Mouse (Mus musculus) kidney, postnatal 4 days (tissue): ENCODE measurements around the gene Scd2.
"Not testable (repeated sequence)": the region's sequence is repeated elsewhere in the genome, so short reads cannot be mapped to it uniquely, and the experiment has no call there.

Experiments used
- DNase-seq, 2 experiments: peaks; one replicate each; pipeline ENCODE4 v3.0.0; 2021; ENCODE audit warnings: mixed read lengths in 2 of 2

Scd2 gene

DNA sequence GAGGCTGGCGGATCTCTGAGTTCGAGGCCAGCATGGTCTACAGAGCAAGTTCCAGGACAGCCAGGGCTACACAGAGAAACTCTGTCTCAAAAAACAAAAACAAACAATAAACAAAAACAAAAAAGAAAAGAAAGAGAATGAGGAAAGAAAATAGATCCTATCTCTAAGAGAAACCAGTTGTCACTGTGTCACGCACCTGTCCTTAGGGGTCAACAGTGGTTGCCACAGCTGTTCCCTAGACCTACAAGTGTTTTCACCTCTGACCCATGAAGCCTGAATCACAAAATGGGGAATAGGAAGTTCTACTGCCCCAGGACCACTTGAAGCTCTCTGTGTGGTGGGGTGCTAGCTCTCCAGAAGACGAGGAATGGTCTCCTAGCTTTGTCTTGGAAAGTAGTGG lies 19.0 kb upstream of the Scd2 start:
- DNase-seq, result no peak

- no peak for DNase-seq
Observed at GRCm38 (mm10) chr19:44275418-44275817, 18.1 kb upstream of the Scd2 start.

DNA sequence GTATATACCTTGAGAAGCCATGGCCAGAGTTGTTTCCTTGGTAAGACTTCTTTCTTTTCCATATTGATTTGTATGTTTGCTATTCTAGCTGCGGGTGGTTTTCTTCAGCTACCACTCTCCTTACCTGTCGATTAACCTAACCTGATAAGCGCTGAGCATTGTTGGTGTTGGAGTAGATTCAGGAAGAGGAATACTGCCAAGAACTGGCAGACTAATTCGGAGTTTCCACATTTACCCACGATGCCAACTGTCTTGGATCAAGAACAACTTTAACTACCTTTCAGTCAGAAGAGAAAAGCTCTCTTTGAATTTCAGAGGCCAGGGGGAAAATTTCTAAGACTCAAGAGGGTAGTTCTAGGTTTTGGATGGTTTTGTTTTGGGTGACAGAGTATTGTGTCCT lies 16.6 kb upstream of the Scd2 start:
- DNase-seq, result no peak

DNA sequence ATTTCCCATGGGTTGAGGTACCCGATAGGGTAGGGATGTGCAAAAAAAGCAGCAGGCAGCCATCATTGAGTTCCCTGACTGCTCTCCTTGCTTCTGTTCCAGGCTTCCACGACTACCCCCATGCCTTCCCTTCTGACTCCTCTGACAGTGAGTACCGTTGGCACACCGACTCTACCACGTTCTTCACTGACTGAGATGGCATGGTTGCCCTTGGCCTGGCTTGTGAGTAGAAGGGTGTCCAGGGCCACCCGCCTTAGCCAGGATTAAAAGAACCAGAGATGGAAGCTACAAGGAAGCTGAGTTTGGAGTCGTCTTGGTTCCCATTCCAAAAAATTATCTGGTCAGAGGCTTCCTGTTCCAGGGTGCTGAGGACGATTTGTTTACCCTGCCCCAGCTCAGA lies 15.5 kb upstream of the Scd2 start:
- no peak for DNase-seq

GRCm38 (mm10) chr19:44280755-44281154 lies 12.7 kb upstream of the Scd2 start:
- peak; percentile 54 to 70 for DNase-seq

DNA sequence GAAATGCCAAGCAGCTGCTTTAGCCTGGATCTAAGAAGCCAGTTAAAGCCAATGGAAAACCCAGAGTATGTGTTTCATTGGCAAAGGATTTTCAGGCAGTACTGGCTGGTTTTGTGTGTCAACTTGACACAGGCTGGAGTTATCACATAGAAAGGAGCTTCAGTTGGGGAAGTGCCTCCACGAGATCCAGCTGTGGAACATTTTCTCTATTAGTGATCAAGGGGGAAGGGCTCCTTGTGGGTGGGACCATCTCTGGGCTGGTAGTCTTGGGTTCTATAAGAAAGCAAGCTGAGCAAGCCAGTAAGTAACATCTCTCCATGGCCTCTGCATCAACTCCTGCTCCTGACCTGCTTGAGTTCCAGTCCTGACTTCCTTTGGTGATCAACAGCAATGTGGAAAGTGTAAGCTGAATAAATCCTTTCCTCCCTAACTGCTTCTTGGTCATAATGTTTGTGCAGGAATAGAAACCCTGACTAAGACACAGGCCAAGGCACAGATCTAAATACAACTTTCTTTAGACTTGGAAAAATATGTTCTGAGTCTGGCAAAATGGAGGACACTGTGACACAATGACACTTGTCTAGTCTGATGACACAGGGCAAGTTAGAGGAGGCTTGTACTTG lies 11.5 kb upstream of the Scd2 start:
- DNase-seq, result not testable (repeated sequence)

DNA sequence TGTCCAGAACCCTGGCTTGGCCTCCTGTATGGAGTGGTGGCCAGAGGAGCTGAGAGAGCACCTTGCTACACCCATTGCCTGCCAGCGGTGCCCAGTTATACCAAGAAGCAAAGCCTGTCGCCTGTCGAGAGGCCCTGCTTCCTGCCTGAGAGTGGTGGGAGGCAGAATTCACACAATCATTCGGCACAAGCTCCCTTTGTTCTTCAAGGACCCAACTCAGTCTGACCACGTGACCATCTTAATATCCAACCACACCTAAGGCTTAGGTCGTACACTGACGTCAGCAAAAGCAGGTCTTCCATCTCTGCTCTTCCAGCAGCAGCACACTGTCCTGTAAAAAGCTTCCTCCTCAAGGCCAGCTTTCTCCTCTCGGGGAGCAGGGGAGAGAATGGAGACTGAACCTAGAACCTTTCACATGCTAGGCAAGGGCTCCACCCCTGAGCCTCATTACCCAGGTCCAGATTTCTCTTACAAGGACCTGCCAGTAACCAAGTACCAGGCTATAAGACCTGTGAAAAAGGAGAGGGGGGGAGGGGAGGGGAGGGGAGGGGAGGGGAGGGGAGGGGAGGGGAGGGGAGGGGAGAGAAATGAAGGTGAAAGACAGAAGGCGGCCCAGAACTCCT lies 10.8 kb upstream of the Scd2 start:
- no peak for DNase-seq

DNA sequence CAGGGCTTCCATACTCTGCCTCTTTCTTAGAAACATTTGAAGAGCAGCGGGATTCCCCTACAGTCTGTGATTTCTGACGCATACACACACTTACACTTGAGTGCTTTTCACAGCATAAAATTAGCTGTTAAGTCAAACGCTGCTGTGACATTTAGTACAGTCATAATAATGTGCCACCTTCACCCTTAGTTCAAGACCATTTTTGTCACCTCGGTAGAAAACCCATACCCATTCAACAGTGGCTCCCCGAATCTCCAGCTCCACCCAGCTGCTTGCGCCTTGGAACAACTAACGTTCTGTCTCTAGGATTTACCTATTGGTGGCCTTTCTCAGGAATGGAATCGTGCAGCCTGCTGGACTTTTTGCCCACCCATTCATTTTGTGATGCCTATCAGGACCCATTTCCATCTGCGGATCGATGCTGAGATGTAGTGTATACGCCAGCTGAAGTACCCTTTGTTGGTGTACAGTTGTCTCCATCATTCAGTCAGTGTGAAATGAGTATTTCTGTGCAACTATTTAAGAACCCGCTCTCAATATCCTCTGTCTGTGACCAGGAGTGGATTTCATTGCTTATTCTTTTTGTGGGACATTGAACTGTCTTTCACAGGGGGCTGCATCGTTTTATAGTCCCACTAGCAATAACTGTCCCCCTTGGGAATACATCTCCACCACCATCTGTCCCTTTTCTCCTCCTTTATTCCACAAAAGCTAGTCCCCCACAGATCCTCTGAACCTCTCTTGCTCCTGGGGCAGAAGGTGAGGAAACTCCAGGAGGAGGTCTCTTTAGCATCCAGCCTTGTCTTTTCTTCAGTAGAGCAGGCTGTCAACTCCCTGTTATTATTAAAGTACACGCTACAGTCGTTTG lies 10.1 kb upstream of the Scd2 start:
- DNase-seq, result no peak

DNA sequence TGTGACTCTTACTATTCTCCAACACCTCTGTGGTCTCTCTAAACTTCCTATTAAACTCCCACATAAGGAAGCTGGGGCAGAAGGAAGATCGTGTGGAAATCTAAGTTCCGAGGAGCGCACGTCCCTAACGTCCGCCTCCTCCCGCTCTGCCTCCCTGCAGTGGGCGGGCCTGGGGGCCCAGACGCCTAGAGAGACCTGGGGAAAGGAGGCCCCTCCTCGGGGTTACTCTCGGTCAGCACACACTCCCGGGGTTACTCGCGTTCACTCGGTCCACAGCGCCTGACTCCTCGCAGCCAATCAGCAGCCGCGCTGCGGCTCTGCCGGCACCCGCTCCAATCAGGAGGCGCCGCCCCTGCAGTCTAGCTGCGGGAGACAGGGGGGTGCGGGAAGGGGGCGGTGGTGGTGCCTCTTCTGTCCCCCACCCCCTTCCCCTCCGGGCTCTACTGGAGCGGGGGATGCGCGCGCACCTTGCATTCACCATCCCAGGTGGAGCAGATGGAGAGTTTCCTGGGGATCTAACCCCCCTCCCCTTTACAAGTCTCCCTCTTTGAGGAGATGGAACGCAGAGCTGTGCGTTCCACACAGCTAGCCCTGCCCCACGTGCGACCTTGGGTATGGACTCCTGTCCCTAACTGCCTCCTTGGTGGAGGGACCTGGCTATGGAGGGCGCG lies 9.3 kb upstream of the Scd2 start:
- DNase-seq, result peak; percentile 92 to 96

- peak; percentile 57 to 69 for DNase-seq
Observed at GRCm38 (mm10) chr19:44284723-44285122, 8.8 kb upstream of the Scd2 start.

DNA sequence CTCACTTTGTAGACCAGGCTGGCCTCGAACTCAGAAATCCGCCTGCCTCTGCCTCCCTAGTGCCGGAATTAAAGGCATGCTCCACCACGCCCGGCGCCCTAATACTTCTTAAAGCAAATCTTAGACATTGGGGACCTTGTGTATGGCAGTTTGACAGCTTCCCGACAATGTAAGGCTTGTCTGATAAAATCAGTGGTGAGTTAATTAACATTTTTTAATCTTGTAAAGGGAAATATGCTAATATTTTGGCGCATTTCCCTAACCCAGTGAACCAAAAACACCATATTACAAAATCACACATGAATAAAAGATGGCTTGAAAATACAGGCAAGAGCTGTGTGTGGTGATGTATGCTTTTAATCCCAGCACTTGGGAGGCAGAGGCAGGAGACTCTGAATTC lies 7.9 kb upstream of the Scd2 start:
- no peak for DNase-seq

GRCm38 (mm10) chr19:44286109-44286508 lies 7.4 kb upstream of the Scd2 start:
- no peak for DNase-seq

DNA sequence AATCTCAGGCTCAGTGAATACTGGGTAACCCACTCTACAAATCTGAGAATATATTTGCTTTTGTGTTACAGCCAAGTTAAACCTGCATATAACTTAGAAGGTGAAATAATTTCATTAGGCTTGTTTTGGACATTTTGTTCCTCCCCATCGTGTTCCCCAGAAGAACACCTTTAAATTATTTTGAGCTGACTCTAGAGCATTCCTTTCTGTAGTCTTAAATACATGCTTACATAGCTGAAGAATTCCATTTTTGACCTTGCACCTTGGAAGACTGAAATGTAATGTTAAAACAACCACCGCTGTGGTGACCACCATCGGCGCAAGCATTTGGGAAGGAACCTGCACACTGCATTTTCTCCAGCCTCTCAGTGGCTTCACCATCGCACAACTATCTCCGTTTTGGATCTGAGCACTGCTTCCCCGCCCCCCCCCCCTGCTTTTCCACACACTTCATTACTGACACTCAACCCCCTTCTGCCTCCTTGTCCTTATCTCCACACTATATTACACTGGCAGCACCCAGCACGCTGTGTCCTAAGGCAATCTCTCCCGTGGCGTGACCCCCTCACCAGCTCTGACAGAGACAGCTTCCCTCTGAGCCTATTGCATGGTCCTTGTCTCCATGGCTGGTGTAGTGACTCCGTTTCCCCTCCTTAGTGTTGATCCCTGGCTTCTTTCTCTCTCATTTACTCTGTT lies 5.9 kb upstream of the Scd2 start:
- no peak for DNase-seq

DNA sequence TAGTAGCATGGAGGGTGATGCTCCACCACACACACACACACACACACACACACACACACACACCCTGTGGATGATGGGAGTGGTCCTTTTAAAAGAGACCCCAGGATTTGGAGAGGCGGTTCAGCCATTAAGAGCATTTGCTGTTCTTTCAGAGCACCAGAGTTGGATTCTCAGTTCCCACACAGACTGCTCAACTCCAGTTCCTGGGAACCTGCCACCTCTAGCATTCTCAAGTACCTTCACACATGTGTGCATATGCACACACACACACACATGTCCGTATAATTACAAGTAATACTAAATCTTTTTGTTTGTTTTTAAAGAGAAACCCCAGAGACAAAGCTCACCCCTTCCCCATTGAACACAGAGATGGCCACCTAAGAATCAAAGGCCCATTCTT lies 1.4 kb upstream of the Scd2 start:
- no peak for DNase-seq

DNA sequence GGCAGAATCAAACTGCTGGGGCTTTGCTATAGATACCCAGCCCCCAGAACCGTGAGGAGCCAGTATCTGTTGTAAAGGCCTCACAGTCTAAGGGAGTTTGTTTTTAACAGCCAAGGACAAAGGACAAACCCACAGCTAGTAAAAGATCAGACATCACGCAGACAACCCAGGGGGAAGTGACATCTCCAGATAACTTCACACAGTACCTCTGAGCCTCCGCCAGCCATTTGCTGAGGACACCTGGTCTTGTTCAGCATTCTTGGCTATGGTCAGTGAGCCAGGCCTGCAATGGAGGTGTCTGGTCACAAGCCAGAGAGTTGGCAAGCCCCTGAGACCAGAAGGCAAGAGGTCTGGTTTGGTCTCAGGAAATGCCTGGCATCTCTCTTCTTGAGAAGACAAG lies 991 bp upstream of the Scd2 start:
- DNase-seq, result no peak

DNA sequence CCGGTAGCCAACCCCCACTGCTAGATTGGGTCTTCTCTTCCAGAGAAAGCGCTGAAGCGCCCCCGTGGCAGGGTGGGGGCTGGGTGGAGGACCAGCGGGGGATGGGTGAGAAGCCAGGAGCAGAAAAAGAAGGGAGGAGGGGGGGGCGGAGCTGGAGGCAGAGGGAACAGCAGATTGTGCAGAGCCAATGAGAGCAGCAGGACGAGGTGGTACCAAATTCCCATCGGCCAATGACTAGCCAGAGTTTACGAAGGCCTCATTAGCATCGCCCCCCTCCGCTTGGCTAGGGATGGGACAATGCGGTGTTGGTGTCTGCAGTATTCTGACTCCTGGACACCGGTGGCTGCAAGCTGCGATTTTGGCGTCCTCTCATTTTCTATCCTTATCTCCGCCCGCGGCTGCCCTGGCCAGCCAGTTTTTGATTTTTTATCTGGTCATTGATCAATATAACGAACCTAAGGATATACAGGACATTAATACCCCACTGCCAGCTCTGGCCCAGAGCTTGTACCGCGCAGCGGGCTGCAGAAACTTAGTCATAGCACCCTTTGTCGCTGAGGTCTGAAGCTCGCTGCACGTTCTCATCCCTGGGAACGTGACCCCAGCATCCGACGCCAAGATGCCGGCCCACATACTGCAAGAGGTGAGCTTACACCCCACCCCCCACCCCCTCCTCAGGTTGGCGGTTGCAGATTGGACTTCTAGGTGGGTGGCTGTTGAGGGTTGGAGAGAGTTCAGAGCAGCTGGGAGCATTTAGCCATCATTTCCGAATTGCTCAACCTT lies 486 bp downstream of the Scd2 start:
- DNase-seq, result peak; percentile 91 to 95

DNA sequence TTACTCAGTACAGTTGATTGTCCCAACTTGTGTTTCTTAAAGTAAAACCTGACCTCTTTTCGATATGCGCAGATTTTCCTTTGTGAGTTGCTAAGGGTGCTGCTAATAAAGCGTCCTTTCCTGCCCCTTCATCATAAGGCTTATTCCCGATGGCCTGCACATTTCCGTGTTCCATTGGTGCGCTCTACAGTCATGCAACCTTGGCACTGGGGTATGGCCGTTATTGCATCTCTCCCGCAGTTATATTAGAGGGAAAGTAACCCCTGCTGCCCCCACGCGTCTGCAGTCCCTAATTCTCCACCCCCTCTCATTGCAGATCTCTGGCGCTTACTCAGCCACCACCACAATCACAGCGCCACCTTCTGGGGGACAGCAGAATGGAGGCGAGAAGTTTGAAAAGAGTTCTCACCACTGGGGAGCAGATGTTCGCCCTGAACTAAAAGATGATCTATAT lies 1.1 kb downstream of the Scd2 start:
- DNase-seq, result peak; percentile 94

- DNase-seq, result peak in 1 of 2 experiments; percentile 40
Observed at GRCm38 (mm10) chr19:44295251-44295650, 1.8 kb downstream of the Scd2 start.

DNA sequence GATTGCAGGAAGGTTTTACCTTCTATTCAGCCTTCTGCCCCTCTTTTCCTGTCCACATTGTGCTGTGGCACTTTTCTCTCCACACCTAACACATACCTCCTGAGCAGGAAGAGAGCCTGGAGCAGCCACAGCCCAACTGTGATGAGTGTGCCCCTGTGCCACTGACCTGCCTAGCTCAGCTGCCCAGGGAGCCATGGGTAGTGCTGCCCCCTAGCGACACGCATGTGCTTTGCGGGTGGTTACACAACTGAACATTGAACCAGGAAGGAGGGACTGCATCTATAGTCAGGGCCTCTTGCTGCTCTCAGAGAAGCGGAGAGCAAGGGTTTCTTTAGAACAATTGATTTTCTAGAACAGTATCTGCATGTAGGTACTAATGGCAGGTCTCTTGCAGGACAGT lies 2.3 kb downstream of the Scd2 start:
- DNase-seq, result peak; percentile 93 to 94

DNA sequence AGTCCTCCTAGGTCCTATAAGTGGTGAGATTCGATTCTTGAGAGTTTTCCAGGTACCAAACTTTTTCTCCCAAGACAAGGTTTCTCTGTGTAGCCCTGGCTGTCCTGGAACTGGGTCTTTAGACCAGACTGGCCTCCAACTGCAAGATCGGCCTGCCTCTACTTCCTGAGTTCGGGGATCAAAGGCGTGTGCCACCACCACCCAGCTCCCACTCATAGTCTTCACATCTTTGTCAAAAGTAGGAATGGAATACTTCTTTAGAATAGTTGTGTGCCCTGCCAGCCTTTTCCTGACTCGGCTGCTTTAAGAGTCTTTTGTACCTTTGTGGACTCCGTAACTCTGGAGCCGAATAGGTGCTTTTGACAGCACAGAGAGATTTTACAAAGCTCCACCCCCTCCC lies 2.7 kb downstream of the Scd2 start:
- DNase-seq, result no peak

GRCm38 (mm10) chr19:44297068-44297760 lies 3.7 kb downstream of the Scd2 start:
- no peak for DNase-seq
